ENCODE assay signal across 22 mouse cellular contexts in genomic region chr17:34744206-34744605, GRCm38 (mm10). TPM values are rescaled to one million over a fixed set of nuclear protein-coding genes. Genes with fewer than 3 reads are reported as not detected.
DNase-seq lines count a peak whose midpoint lies in the region; ATAC-seq lines count a peak whose summit lies in the region.
"Had no signal": no experiment of that assay in that cellular context is flagged by ENCODE, and none has a peak within 500 bp of the region (broad histone marks: within the 10 kb centered on the region; RNA-seq: fewer than 3 reads in every experiment).

No protein-coding gene starts in this region.

- no peak overlapping the region for H3K4me2 ChIP-seq in heart, embryonic 12.5 days
- no peak overlapping the region for H3K4me2 ChIP-seq in liver, embryonic 13.5 days
- H3K4me2 ChIP-seq in liver, embryonic 11.5 days: no peak overlapping the region
- H3K4me2 ChIP-seq: embryonic facial prominence, embryonic 15.5 days; forebrain, embryonic 15.5 days; heart, embryonic 11.5 days had no signal

- no peak for ATAC-seq in heart, embryonic 12.5 days (ENCODE audit: insufficient number of reproducible peaks, low FRiP score)
- ATAC-seq in liver, embryonic 13.5 days (ENCODE audit: low read depth): 0 out of 2 replicates have a peak, but pooled peaks have one; percentile 18
- no peak for ATAC-seq in liver, embryonic 11.5 days (replicated peaks; ENCODE audit: low FRiP score)
- ATAC-seq: activated CD4-positive, CD25-positive, alpha-beta regulatory T cell, adult 4 months; forebrain, embryonic 15.5 days; hindbrain, embryonic 16.5 days had no signal

- 82% methylated on average over 6 of the region's 6 CpGs for WGBS in heart, embryonic 10.5 days
- 76% methylated on average over 6 of the region's 6 CpGs for WGBS in heart, embryonic 12.5 days
- WGBS in liver, embryonic 13.5 days (ENCODE audit: insufficient replicate concordance): 60% methylated on average over 6 of the region's 6 CpGs
- 68% methylated on average over 6 of the region's 6 CpGs for WGBS in liver, embryonic 11.5 days
- 87% methylated on average over 6 of the region's 6 CpGs for WGBS in limb, embryonic 10.5 days

- peak; percentile 50 for DNase-seq in heart, embryonic 10.5 days (ENCODE audit: low spot score)
- no peak for DNase-seq in liver, embryonic 13.5 days
- no peak for DNase-seq in liver, embryonic 11.5 days (ENCODE audit: low spot score)
- peak; percentile 21 for DNase-seq in limb, embryonic 10.5 days (ENCODE audit: low spot score)
- no peak for DNase-seq in heart, postnatal 4 days
- DNase-seq in right cerebral cortex, adult 18-20 months: no peak
- DNase-seq: adrenal gland, postnatal 25 days; cerebellum, adult 2 months; embryo, embryonic 11 days; gastrocnemius, postnatal 10 days had no signal

- H3K4me1 ChIP-seq in heart, embryonic 10.5 days: no peaks in the 10 kb centered on the region
- no peaks in the 10 kb centered on the region for H3K4me1 ChIP-seq in heart, embryonic 12.5 days (replicated peaks)
- no peaks in the 10 kb centered on the region for H3K4me1 ChIP-seq in liver, embryonic 13.5 days (replicated peaks)
- no peaks in the 10 kb centered on the region for H3K4me1 ChIP-seq in liver, embryonic 11.5 days (replicated peaks; ENCODE audit: control insufficient read depth, insufficient read depth, low read length)
- no peaks in the 10 kb centered on the region for H3K4me1 ChIP-seq in limb, embryonic 10.5 days
- H3K4me1 ChIP-seq: embryonic facial prominence, embryonic 15.5 days; forebrain, embryonic 10.5 days; forebrain, embryonic 15.5 days had no signal

- H3K4me3 ChIP-seq in heart, embryonic 10.5 days: no peak overlapping the region
- H3K4me3 ChIP-seq in heart, embryonic 12.5 days: no peak overlapping the region
- H3K4me3 ChIP-seq in liver, embryonic 13.5 days (replicated peaks): no peak overlapping the region
- H3K4me3 ChIP-seq in liver, embryonic 11.5 days (ENCODE audit: low read depth, low read length): no peak overlapping the region
- no peak overlapping the region for H3K4me3 ChIP-seq in limb, embryonic 10.5 days
- H3K4me3 ChIP-seq: embryonic facial prominence, embryonic 15.5 days; erythroblast, embryonic 14.5 days; forebrain, embryonic 10.5 days; forebrain, embryonic 15.5 days had no signal

- H3K36me3 ChIP-seq in heart, embryonic 10.5 days: no peaks in the 10 kb centered on the region
- H3K36me3 ChIP-seq in heart, embryonic 12.5 days: no peaks in the 10 kb centered on the region
- no peaks in the 10 kb centered on the region for H3K36me3 ChIP-seq in liver, embryonic 13.5 days
- H3K36me3 ChIP-seq in liver, embryonic 11.5 days (ENCODE audit: control insufficient read depth, insufficient read depth, low read length): no peaks in the 10 kb centered on the region
- H3K36me3 ChIP-seq in limb, embryonic 10.5 days: no peaks in the 10 kb centered on the region
- H3K36me3 ChIP-seq: embryonic facial prominence, embryonic 15.5 days; forebrain, embryonic 10.5 days; forebrain, embryonic 15.5 days had no signal

- no peak overlapping the region for H3K9ac ChIP-seq in heart, embryonic 12.5 days
- no peak overlapping the region for H3K9ac ChIP-seq in liver, embryonic 13.5 days
- no peak overlapping the region for H3K9ac ChIP-seq in liver, embryonic 11.5 days (ENCODE audit: low read depth, low read length)
- H3K9ac ChIP-seq: embryonic facial prominence, embryonic 15.5 days; forebrain, embryonic 15.5 days had no signal

- H3K27me3 ChIP-seq in heart, embryonic 10.5 days (ENCODE audit: insufficient read depth, poor library complexity, severe bottlenecking): peaks cover 5% of the 10 kb centered on the region; the same call in 1 of the 2 replicates
- H3K27me3 ChIP-seq in heart, embryonic 12.5 days (replicated peaks): peaks cover 9% of the 10 kb centered on the region
- H3K27me3 ChIP-seq in liver, embryonic 13.5 days: peaks cover 3% of the 10 kb centered on the region; the same call in 1 of the 2 replicates
- H3K27me3 ChIP-seq in liver, embryonic 11.5 days (replicated peaks; ENCODE audit: control insufficient read depth, insufficient read depth, low read length): no peaks in the 10 kb centered on the region; the same call in 1 of the 2 replicates
- no peaks in the 10 kb centered on the region for H3K27me3 ChIP-seq in limb, embryonic 10.5 days (ENCODE audit: low read depth, poor library complexity, severe bottlenecking)
- H3K27me3 ChIP-seq: forebrain, embryonic 15.5 days; Patski had no signal

- no peak overlapping the region for H3K27ac ChIP-seq in heart, embryonic 10.5 days
- H3K27ac ChIP-seq in heart, embryonic 12.5 days (ENCODE audit: poor library complexity, severe bottlenecking): no peak overlapping the region
- H3K27ac ChIP-seq in liver, embryonic 13.5 days: no peak overlapping the region
- no peak overlapping the region for H3K27ac ChIP-seq in liver, embryonic 11.5 days (ENCODE audit: low read depth, low read length)
- H3K27ac ChIP-seq in limb, embryonic 10.5 days: no peak overlapping the region
- H3K27ac ChIP-seq: embryonic facial prominence, embryonic 15.5 days; forebrain, embryonic 10.5 days; forebrain, embryonic 15.5 days had no signal

- peaks cover 9% of the 10 kb centered on the region for H3K9me3 ChIP-seq in heart, embryonic 10.5 days
- peaks cover 12% of the 10 kb centered on the region for H3K9me3 ChIP-seq in heart, embryonic 12.5 days (replicated peaks)
- peaks cover 4% of the 10 kb centered on the region; the same call in 1 of the 2 replicates for H3K9me3 ChIP-seq in liver, embryonic 13.5 days (replicated peaks)
- no peaks in the 10 kb centered on the region for H3K9me3 ChIP-seq in liver, embryonic 11.5 days (ENCODE audit: control insufficient read depth, low read length)
- H3K9me3 ChIP-seq in limb, embryonic 10.5 days (replicated peaks): 0 out of 2 replicates have a peak, but pooled peaks cover 2% of the 10 kb centered on the region
- H3K9me3 ChIP-seq: embryonic facial prominence, embryonic 15.5 days had no signal

RNA-seq across cellular contexts. Expression of gene C4b, which starts 0.5 kb away (rescaled TPM):
- not detected in 2 replicates for polyA plus RNA-seq in heart, embryonic 10.5 days (2016; fragmentation: Nextera tagmentation; extraction: Ambion mirVana)
- polyA plus RNA-seq in heart, embryonic 12.5 days (2016; fragmentation: Nextera tagmentation; extraction: Ambion mirVana): 0.15 TPM in 1 of 2 replicates, not detected in the other
- 1.2 and 1.4 TPM in 2 replicates for polyA plus RNA-seq in liver, embryonic 13.5 days (2015; fragmentation: Nextera tagmentation; extraction: Ambion mirVana)
- 0.13 and 0.23 TPM in 2 replicates for polyA plus RNA-seq in liver, embryonic 11.5 days (2014; fragmentation: Nextera tagmentation; extraction: Ambion mirVana)
- polyA plus RNA-seq in limb, embryonic 10.5 days (2016; fragmentation: Nextera tagmentation; extraction: Ambion mirVana): not detected in 2 replicates
- 1 to 10 TPM; 5.0 to 5.5 TPM for total RNA-seq in heart, postnatal 4 days (2021)
- polyA plus RNA-seq: activated CD4-positive, CD25-positive, alpha-beta regulatory T cell, adult 4 months; C2C12; embryonic facial prominence, embryonic 11.5 days; forebrain, embryonic 10.5 days; forebrain, embryonic 15.5 days; heart, embryonic 11.5 days; hindbrain, embryonic 11.5 days had no signal

Comparison
In these comparisons a context has a peak if more than half of its experiments do, and no peak if none do; other contexts are left out.
1. DNase-seq: peak in heart, embryonic 10.5 days (single experiment) and limb, embryonic 10.5 days (single experiment); none in liver, embryonic 13.5 days (single experiment), liver, embryonic 11.5 days (single experiment), heart, postnatal 4 days (single experiment) and right cerebral cortex, adult 18-20 months (single experiment).